Mouse (Mus musculus): ENCODE results near the gene Nfix.

The Nfix gene

GRCm38 (mm10) chr8:84711312-84711711 lies 88.8 kb downstream of the Nfix start:
- DNase-seq: no peak

- no peak for DNase-seq
These were observed 90.2 kb downstream of the Nfix start for GRCm38 (mm10) chr8:84709931-84710330.

- peak; percentile 89 for DNase-seq
These were observed 91.2 kb downstream of the Nfix start for GRCm38 (mm10) chr8:84708774-84709475.

GRCm38 (mm10) chr8:84708071-84708541 lies 92.0 kb downstream of the Nfix start:
- DNase-seq: no peak

GRCm38 (mm10) chr8:84707267-84707883 lies 92.8 kb downstream of the Nfix start:
- DNase-seq: no peak

GRCm38 (mm10) chr8:84706610-84707266 lies 93.4 kb downstream of the Nfix start:
- DNase-seq: no peak

GRCm38 (mm10) chr8:84705960-84706359 lies 94.2 kb downstream of the Nfix start:
- no peak for DNase-seq

GRCm38 (mm10) chr8:84704867-84705831 lies 95.0 kb downstream of the Nfix start:
- DNase-seq: no peak

- peak; percentile 80 for DNase-seq
These were observed 95.8 kb downstream of the Nfix start for GRCm38 (mm10) chr8:84704356-84704755.

- no peak for DNase-seq
These were observed 96.5 kb downstream of the Nfix start for GRCm38 (mm10) chr8:84703466-84704249.

GRCm38 (mm10) chr8:84702963-84703465 lies 97.1 kb downstream of the Nfix start:
- DNase-seq: no peak

- DNase-seq: no peak
These were observed 97.6 kb downstream of the Nfix start for GRCm38 (mm10) chr8:84702561-84702960.

- DNase-seq: peak; percentile 80
These were observed 98.9 kb downstream of the Nfix start, which contains the start of gene Lyl1 for GRCm38 (mm10) chr8:84700941-84701911. Gene Lyl1 (plus strand): TSS chr8:84701457.

- no peak for DNase-seq
These were observed 99.6 kb downstream of the Nfix start for GRCm38 (mm10) chr8:84700526-84700925.

- peak; percentile 89 for DNase-seq
These were observed 100.3 kb downstream of the Nfix start for GRCm38 (mm10) chr8:84699861-84700322.

- peak; percentile 83 for DNase-seq
These were observed 101.2 kb downstream of the Nfix start for GRCm38 (mm10) chr8:84698929-84699401.

GRCm38 (mm10) chr8:84698288-84698687 lies 101.9 kb downstream of the Nfix start:
- no peak for DNase-seq

GRCm38 (mm10) chr8:84697166-84698130 lies 102.7 kb downstream of the Nfix start:
- DNase-seq: no peak

- no peak for DNase-seq
These were observed 105.0 kb downstream of the Nfix start for GRCm38 (mm10) chr8:84695140-84695539.
